Mouse (Mus musculus) right cerebral cortex, postnatal 10 days (tissue): ENCODE results near the gene Lrrc28.

Experiments used
- DNase-seq, 2 experiments: peaks; one replicate each; pipeline ENCODE4 v3.0.0; 2021; ENCODE audit warnings: low spot score in 2 of 2

The Lrrc28 gene

GRCm38 (mm10) chr7:67487889-67488411 lies 157.1 kb downstream of the Lrrc28 start:
- DNase-seq = peak; percentile 78 to 83

- DNase-seq = no peak
Measured at GRCm38 (mm10) chr7:67486925-67487760, 157.9 kb downstream of the Lrrc28 start.

- DNase-seq = no peak
Measured at GRCm38 (mm10) chr7:67486417-67486816, 158.7 kb downstream of the Lrrc28 start.

- no peak for DNase-seq
Measured at GRCm38 (mm10) chr7:67483698-67484097, 161.4 kb downstream of the Lrrc28 start.

GRCm38 (mm10) chr7:67479576-67480413 lies 165.3 kb downstream of the Lrrc28 start:
- no peak for DNase-seq

- no peak for DNase-seq
Measured at GRCm38 (mm10) chr7:67479168-67479567, 165.9 kb downstream of the Lrrc28 start.

GRCm38 (mm10) chr7:67477996-67478395 lies 167.1 kb downstream of the Lrrc28 start:
- peak; percentile 71 to 75 for DNase-seq

- no peak for DNase-seq
Measured at GRCm38 (mm10) chr7:67471295-67471694, 173.8 kb downstream of the Lrrc28 start.

- DNase-seq = no peak
Measured at GRCm38 (mm10) chr7:67468802-67469408, 176.2 kb downstream of the Lrrc28 start.

- no peak for DNase-seq
Measured at GRCm38 (mm10) chr7:67468180-67468579, 176.9 kb downstream of the Lrrc28 start.

- DNase-seq = no peak
Measured at GRCm38 (mm10) chr7:67466322-67466721, 178.7 kb downstream of the Lrrc28 start.

- no peak for DNase-seq
Measured at GRCm38 (mm10) chr7:67464633-67465032, 180.4 kb downstream of the Lrrc28 start.

GRCm38 (mm10) chr7:67463565-67463964 lies 181.5 kb downstream of the Lrrc28 start:
- peak in 1 of 2 experiments; percentile 43 for DNase-seq
